Mouse (Mus musculus) liver, postnatal 0 days (tissue): ENCODE results near the gene Nol4l. TPM values are rescaled to one million over a fixed set of nuclear protein-coding genes. Genes with fewer than 3 reads are reported as not detected.
"Not testable (repeated sequence)": the region's sequence is repeated elsewhere in the genome, so short reads cannot be mapped to it uniquely, and the experiment has no call there.

ENCODE experiments used
- ATAC-seq: fragments of 200-750 bp; cut with Nextera tagmentation; 2 replicates; pipeline ENCODE4 v1.8.0; 2017; ENCODE audit warnings: mild to moderate bottlenecking, moderate library complexity
- DNase-seq: peaks from one replicate; pipeline ENCODE4 v3.0.0-alpha.2; 2016
- H3K27ac ChIP-seq: fragments of 300-500 bp; sonication (generic); 2 replicates; pipeline ENCODE4 v1.5.1; 2014; ENCODE audit warnings: antibody characterized with exemption, moderate library complexity, mild to moderate bottlenecking, low read depth
- H3K27me3 ChIP-seq: fragments of 300-500 bp; sonication (generic); 2 replicates; pipeline ENCODE4 v1.6.1; 2014; ENCODE audit warnings: low read length, control low read depth, mixed read lengths; ENCODE audit not compliant: insufficient read depth
- H3K36me3 ChIP-seq: fragments of 300-500 bp; sonication (generic); replicated peaks from 2 replicates; pipeline ENCODE4 v1.6.1; 2014; ENCODE audit warnings: mild to moderate bottlenecking, control low read depth, low read length, moderate library complexity, mixed read lengths; ENCODE audit not compliant: insufficient read depth
- H3K4me1 ChIP-seq: fragments of 300-500 bp; sonication (generic); 2 replicates; pipeline ENCODE4 v1.6.1; 2014; ENCODE audit warnings: antibody characterized with exemption, mild to moderate bottlenecking, control low read depth; ENCODE audit not compliant: insufficient read depth
- H3K4me2 ChIP-seq: fragments of 300-500 bp; sonication (generic); 2 replicates; pipeline ENCODE4 v1.6.1; 2014; ENCODE audit warnings: low read depth, mild to moderate bottlenecking, low read length, moderate library complexity, mixed read lengths
- H3K4me3 ChIP-seq: fragments of 300-500 bp; sonication (generic); 2 replicates; pipeline ENCODE4 v1.5.1; 2014; ENCODE audit warnings: low read depth, low read length
- H3K9ac ChIP-seq: fragments of 300-500 bp; sonication (generic); replicated peaks from 2 replicates; pipeline ENCODE4 v1.6.1; 2014; ENCODE audit warnings: mild to moderate bottlenecking, moderate library complexity
- H3K9me3 ChIP-seq: fragments of 300-500 bp; sonication (generic); 2 replicates; pipeline ENCODE4 v1.6.1; 2016; ENCODE audit warnings: mild to moderate bottlenecking, control low read depth, low read length, mixed read lengths
- CTCF ChIP-seq: sonication (generic); IDR thresholded peaks from 2 replicates; pipeline ENCODE4 v1.5.1; 2016; ENCODE audit warnings: antibody characterized with exemption, low read depth
- EP300 ChIP-seq: IDR thresholded peaks from 2 replicates; pipeline ENCODE4 v1.6.1; 2016; ENCODE audit warnings: antibody characterized with exemption, low read depth, mild to moderate bottlenecking
- WGBS: fragments of 180-500 bp; shearing (Covaris S2); extraction: QIAGEN DNeasy Blood & Tissue Kit; methylation state at CpG from one replicate; pipeline ENCODE4 v1.1.7; 2014; ENCODE audit not compliant: insufficient replicate concordance; 5-methylcytosine and 5-hydroxymethylcytosine counted together
- polyA plus RNA-seq: library from polyadenylated mRNA; unstranded; fragments of >200 nt; fragmentation: Nextera tagmentation; extraction: Ambion mirVana; gene quantifications from 2 replicates; pipeline ENCODE4 v1.2.1, GENCODE M21; 2015

Nol4l gene
- polyA plus RNA-seq, 1 experiment from 2014 or later = 1.7 TPM

DNA sequence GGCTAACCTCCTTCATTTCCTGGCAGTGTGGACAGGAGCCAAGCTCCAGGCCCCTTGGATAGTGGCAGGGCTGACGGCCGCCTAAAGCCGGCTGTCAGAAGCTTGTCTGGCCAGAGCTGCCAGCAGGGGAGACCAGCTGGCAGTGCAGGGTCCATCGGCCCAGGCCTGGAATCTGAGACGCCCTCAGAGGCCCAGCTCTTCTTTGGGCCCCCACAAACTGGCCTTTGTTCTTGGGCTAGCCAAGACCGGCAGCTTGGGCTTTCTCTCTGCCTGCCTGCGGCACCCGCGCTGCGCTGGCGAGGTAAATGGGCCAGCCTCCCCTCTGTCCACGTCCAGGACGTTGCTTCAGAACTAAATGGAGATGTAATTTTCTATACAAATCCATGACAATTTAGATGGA, 32.9 kb downstream of the Nol4l start:
- TF ChIP-seq EP300 (no peak), CTCF (no peak)
- no peaks in the 10 kb centered on the region for H3K36me3 ChIP-seq
- no peaks in the 10 kb centered on the region for H3K27me3 ChIP-seq
- no peak overlapping the region for H3K9ac ChIP-seq
- WGBS = 79% methylated on average over 13 of the region's 13 CpGs
- ATAC-seq = no peak
- peak overlapping the region; percentile 91 for H3K27ac ChIP-seq
- DNase-seq = no peak
- H3K9me3 ChIP-seq = no peaks in the 10 kb centered on the region
- H3K4me1 ChIP-seq = peaks cover 48% of the 10 kb centered on the region
- H3K4me3 ChIP-seq = no peak overlapping the region
- no peak overlapping the region for H3K4me2 ChIP-seq

DNA sequence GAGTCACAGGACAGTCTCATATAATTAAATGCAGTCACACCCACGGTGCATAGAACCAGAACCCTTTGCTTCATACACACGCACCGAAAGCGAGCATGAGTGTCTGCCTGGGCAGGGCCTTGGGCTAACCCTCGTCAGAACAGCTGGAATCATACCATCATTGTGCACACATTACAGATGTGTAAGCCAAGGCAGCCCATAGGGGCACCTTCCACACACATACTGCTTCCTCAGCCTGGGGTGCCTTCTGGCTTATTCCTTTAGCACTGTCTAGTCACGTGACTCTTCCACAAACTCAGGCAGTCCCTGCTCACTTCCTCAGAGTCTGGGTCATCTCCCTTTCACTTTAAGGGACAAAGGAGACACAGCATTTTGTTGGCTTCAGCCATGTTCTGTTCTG, 33.5 kb downstream of the Nol4l start:
- Histone ChIP-seq H3K27me3 (no peaks in the 10 kb centered on the region), H3K9ac (peak overlapping the region; percentile 52; the same call in 1 of the 2 replicates), H3K36me3 (no peaks in the 10 kb centered on the region), H3K4me1 (peaks cover 54% of the 10 kb centered on the region), H3K27ac (peak overlapping the region; percentile 91), H3K4me2 (peak overlapping the region; percentile 42), H3K9me3 (no peaks in the 10 kb centered on the region), H3K4me3 (no peak overlapping the region)
- no peak for ATAC-seq
- TF ChIP-seq EP300 (no peak), CTCF (no peak)
- DNase-seq = no peak
- WGBS = 58% methylated on average over 6 of the region's 6 CpGs

DNA sequence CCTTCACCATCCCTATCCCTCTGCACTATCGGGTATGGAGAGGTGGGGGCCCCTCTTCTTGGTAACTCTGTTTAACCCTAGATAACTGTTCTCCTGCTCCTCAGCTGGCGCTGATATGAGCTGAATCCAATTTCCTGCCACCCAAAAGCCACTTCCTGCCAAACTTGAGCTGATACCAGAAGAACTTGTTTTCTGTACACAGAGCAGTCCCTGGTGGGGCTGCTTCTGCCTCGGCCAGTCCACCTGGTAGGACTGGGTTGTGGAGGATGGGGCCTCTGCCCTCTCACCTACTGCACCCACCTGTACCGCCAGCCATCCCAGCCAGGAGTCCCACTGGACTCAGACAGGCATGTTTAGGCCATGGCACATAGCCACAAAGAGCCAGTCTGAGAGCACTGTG, 34.0 kb downstream of the Nol4l start:
- Histone ChIP-seq H3K4me2 (peak overlapping the region; percentile 42), H3K36me3 (no peaks in the 10 kb centered on the region), H3K9ac (peak overlapping the region; percentile 52; the same call in 1 of the 2 replicates), H3K4me3 (no peak overlapping the region), H3K27ac (peak overlapping the region; percentile 91), H3K4me1 (peaks cover 57% of the 10 kb centered on the region), H3K9me3 (no peaks in the 10 kb centered on the region), H3K27me3 (no peaks in the 10 kb centered on the region)
- WGBS = 31% methylated on average over 4 of the region's 4 CpGs
- peak; percentile 70 for ATAC-seq
- TF ChIP-seq EP300 (peak; percentile 94), CTCF (no peak)
- DNase-seq = peak; percentile 55

DNA sequence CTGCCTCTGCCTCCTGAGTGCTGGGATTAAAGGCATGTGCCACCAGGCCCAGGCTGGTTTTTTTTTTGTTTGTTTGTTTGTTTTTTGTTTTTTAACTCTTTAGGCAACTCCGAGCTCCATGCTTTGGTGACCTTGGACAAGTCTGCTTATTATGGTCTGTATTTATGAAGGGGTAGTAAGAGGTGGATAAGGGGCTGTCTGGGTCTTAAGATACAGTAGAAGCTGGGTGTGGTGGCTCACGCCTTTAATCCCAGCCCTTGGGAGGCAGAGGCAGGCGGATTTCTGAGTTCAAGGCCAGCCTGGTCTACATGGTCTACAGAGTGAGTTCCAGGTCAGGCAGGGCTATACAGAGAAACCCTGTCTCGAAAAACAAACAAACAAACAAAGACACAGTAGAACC, 34.4 kb downstream of the Nol4l start:
- Histone ChIP-seq H3K27ac (peak overlapping the region; percentile 91), H3K4me2 (peak overlapping the region; percentile 42; the same call in 1 of the 2 replicates), H3K4me1 (peaks cover 61% of the 10 kb centered on the region)
- not testable (repeated sequence) for H3K27me3 ChIP-seq, DNase-seq, H3K9me3 ChIP-seq, H3K36me3 ChIP-seq, H3K9ac ChIP-seq, H3K4me3 ChIP-seq
- 48% methylated on average over 4 of the region's 4 CpGs for WGBS
- peak; percentile 32 for ATAC-seq

DNA sequence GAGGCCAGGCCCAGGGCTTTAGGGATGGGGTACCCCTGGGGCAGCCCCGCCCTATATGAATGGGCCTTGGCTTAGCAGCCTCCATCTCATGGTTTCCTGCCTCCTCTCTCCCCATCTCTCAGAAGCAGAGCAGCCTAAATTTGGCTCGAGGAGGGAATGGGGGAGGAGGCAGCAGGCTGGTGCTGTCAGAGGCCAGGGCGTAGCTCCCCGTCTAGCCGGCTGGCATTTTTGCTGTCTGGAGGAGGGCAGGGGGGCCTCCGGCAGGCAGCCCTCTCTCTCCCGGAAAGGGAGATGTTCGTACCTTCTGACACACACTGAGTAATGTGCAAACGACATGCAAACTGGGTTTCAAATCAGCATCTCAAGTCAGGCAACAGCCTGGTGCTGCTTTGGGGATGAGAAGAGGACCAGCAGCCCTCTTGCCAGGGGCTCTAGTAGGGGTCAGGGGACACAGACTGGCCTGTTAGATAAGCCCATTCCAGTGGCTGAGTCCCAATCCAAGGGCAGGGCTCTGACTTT, 35.4 kb downstream of the Nol4l start:
- peak overlapping the region; percentile 22 for H3K9ac ChIP-seq
- H3K4me3 ChIP-seq = peak overlapping the region; percentile 0; the same call in 1 of the 2 replicates
- H3K27me3 ChIP-seq = no peaks in the 10 kb centered on the region
- ATAC-seq (peak; percentile 33), DNase-seq (peak; percentile 57)
- 20% methylated on average over 9 of the region's 9 CpGs for WGBS
- H3K9me3 ChIP-seq = no peaks in the 10 kb centered on the region
- no peak for TF ChIP-seq CTCF
- TF ChIP-seq EP300 = no peak
- H3K4me1 ChIP-seq = peaks cover 71% of the 10 kb centered on the region
- peak overlapping the region; percentile 94 for H3K4me2 ChIP-seq
- no peaks in the 10 kb centered on the region for H3K36me3 ChIP-seq
- H3K27ac ChIP-seq = peak overlapping the region; percentile 91

DNA sequence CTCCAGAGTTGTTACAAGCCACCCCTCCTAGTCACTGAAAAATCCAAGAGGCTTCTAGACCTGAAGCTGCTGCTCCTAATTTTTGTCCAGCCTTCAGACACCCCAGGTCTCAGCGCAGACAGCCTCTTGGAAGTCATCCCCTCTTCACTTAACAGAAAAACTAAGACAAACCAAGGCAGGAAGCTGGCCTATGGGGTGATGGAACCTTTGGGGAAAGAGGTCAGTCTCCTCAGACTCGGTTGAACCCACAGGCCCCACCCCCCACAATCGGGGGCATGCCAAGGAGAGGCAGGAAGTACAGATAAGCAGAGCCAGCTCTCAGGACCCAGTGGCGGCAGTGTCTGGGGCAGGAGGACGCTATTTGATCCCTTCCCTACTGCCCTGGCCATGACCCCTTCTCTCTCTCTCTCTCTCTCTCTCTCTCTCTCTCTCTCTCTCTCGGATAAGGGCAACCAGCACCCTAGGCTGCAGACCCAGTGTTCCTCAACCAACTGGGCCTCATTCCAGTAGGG, 35.9 kb downstream of the Nol4l start:
- Histone ChIP-seq H3K9ac (peak overlapping the region; percentile 22; the same call in 1 of the 2 replicates), H3K27ac (peak overlapping the region; percentile 91), H3K4me1 (peaks cover 71% of the 10 kb centered on the region), H3K36me3 (no peaks in the 10 kb centered on the region), H3K9me3 (no peaks in the 10 kb centered on the region), H3K27me3 (no peaks in the 10 kb centered on the region), H3K4me2 (peak overlapping the region; percentile 94), H3K4me3 (peak overlapping the region; percentile 0; the same call in 1 of the 2 replicates)
- DNase-seq (peak; percentile 77), ATAC-seq (peak; percentile 42)
- TF ChIP-seq CTCF = no peak
- peak; percentile 53 for TF ChIP-seq EP300
- WGBS = 3% methylated on average over 6 of the region's 6 CpGs
